Mouse (Mus musculus) ovary, adult 18-20 months (tissue): Measurements from ENCODE around the gene Fam117b.

ENCODE experiments used
- DNase-seq: peaks from one replicate; pipeline ENCODE4 v3.0.0; 2022; ENCODE audit warnings: low spot score, mixed read lengths

Gene Fam117b

GRCm38 (mm10) chr1:59912413-59913157, at the start of gene Fam117b:
Fam117b (plus strand) TSS chr1:59913006.
- peak; percentile 95 for DNase-seq

- no peak for DNase-seq
These were observed 44.8 kb upstream of the Fam117b start for GRCm38 (mm10) chr1:59868041-59868440.

- DNase-seq = no peak
These were observed 38.8 kb upstream of the Fam117b start for GRCm38 (mm10) chr1:59874023-59874422.

- no peak for DNase-seq
These were observed 34.7 kb upstream of the Fam117b start for GRCm38 (mm10) chr1:59878098-59878497.

GRCm38 (mm10) chr1:59883349-59884134, 29.3 kb upstream of the Fam117b start:
- peak; percentile 25 for DNase-seq

GRCm38 (mm10) chr1:59886899-59887298, 25.9 kb upstream of the Fam117b start:
- DNase-seq = no peak

- DNase-seq = no peak
These were observed 24.8 kb upstream of the Fam117b start for GRCm38 (mm10) chr1:59888018-59888417.

- DNase-seq = no peak
These were observed 21.6 kb upstream of the Fam117b start for GRCm38 (mm10) chr1:59891185-59891584.

- DNase-seq = no peak
These were observed 20.0 kb upstream of the Fam117b start for GRCm38 (mm10) chr1:59892777-59893176.

- DNase-seq = no peak
These were observed 18.8 kb upstream of the Fam117b start for GRCm38 (mm10) chr1:59894025-59894424.

- DNase-seq = no peak
These were observed 17.4 kb upstream of the Fam117b start for GRCm38 (mm10) chr1:59895456-59895855.

GRCm38 (mm10) chr1:59897147-59897798, 15.5 kb upstream of the Fam117b start:
- DNase-seq = no peak

- no peak for DNase-seq
These were observed 13.1 kb upstream of the Fam117b start for GRCm38 (mm10) chr1:59899679-59900078.

- DNase-seq = no peak
These were observed 11.5 kb upstream of the Fam117b start for GRCm38 (mm10) chr1:59901082-59901876.

GRCm38 (mm10) chr1:59902634-59903033, 10.2 kb upstream of the Fam117b start:
- DNase-seq = no peak

- DNase-seq = no peak
These were observed 8.0 kb upstream of the Fam117b start for GRCm38 (mm10) chr1:59904630-59905295.

- no peak for DNase-seq
These were observed 6.9 kb upstream of the Fam117b start for GRCm38 (mm10) chr1:59905916-59906315.

GRCm38 (mm10) chr1:59906819-59907521, 5.8 kb upstream of the Fam117b start:
- DNase-seq = no peak

GRCm38 (mm10) chr1:59907700-59908099, 5.1 kb upstream of the Fam117b start:
- DNase-seq = no peak

- no peak for DNase-seq
These were observed 1.9 kb upstream of the Fam117b start for GRCm38 (mm10) chr1:59910941-59911340.
